Mouse (Mus musculus) layer of hippocampus, postnatal 14 days (tissue): ENCODE measurements around the gene Clip2. TPM values are rescaled to one million over a fixed set of nuclear protein-coding genes. Genes with fewer than 3 reads are reported as not detected.

ENCODE experiments used
- DNase-seq, 2 experiments: peaks; one replicate each; pipeline ENCODE4 v3.0.0; 2021 to 2022; ENCODE audit warnings: low spot score in 2 of 2, mixed read lengths in 1 of 2
- total RNA-seq, 2 experiments: library from RNA; stranded (reverse); gene quantifications; 2 replicates each; pipeline ENCODE4 v1.2.3; 2021

The Clip2 gene
- total RNA-seq, 2 experiments from 2014 or later = 102 to 103 TPM

- DNase-seq = peak; percentile 92 to 94
Observed at GRCm38 (mm10) chr5:134530830-134531229, 21.4 kb downstream of the Clip2 start.

- no peak for DNase-seq
Observed at GRCm38 (mm10) chr5:134528488-134528887, 23.7 kb downstream of the Clip2 start.

GRCm38 (mm10) chr5:134525971-134526711 lies 26.1 kb downstream of the Clip2 start:
- DNase-seq = no peak

GRCm38 (mm10) chr5:134523728-134524127 lies 28.5 kb downstream of the Clip2 start:
- no peak for DNase-seq

- DNase-seq = no peak
Observed at GRCm38 (mm10) chr5:134522524-134522923, 29.7 kb downstream of the Clip2 start.

GRCm38 (mm10) chr5:134521806-134522205 lies 30.4 kb downstream of the Clip2 start:
- no peak for DNase-seq

- no peak for DNase-seq
Observed at GRCm38 (mm10) chr5:134521131-134521530, 31.1 kb downstream of the Clip2 start.

- DNase-seq = no peak
Observed at GRCm38 (mm10) chr5:134520120-134520519, 32.1 kb downstream of the Clip2 start.

GRCm38 (mm10) chr5:134519471-134519870 lies 32.8 kb downstream of the Clip2 start:
- no peak for DNase-seq

GRCm38 (mm10) chr5:134512086-134512485 lies 40.1 kb downstream of the Clip2 start:
- DNase-seq = peak; percentile 47 to 73

- no peak for DNase-seq
Observed at GRCm38 (mm10) chr5:134510266-134510665, 42.0 kb downstream of the Clip2 start.

GRCm38 (mm10) chr5:134508965-134509364 lies 43.3 kb downstream of the Clip2 start:
- no peak for DNase-seq

- no peak for DNase-seq
Observed at GRCm38 (mm10) chr5:134507859-134508399, 44.3 kb downstream of the Clip2 start.

GRCm38 (mm10) chr5:134507307-134507706 lies 44.9 kb downstream of the Clip2 start:
- peak; percentile 66 for DNase-seq

- peak in 1 of 2 experiments; percentile 66 for DNase-seq
Observed at GRCm38 (mm10) chr5:134505810-134506292, 46.4 kb downstream of the Clip2 start.

- no peak for DNase-seq
Observed at GRCm38 (mm10) chr5:134502591-134502990, 49.6 kb downstream of the Clip2 start.

- DNase-seq = no peak
Observed at GRCm38 (mm10) chr5:134501453-134501852, 50.8 kb downstream of the Clip2 start.

- no peak for DNase-seq
Observed at GRCm38 (mm10) chr5:134500681-134501080, 51.6 kb downstream of the Clip2 start.

GRCm38 (mm10) chr5:134500062-134500461 lies 52.2 kb downstream of the Clip2 start:
- DNase-seq = no peak

GRCm38 (mm10) chr5:134497026-134497425 lies 55.2 kb downstream of the Clip2 start:
- no peak for DNase-seq

GRCm38 (mm10) chr5:134495796-134496195 lies 56.4 kb downstream of the Clip2 start:
- DNase-seq = no peak

GRCm38 (mm10) chr5:134494142-134494541 lies 58.1 kb downstream of the Clip2 start:
- DNase-seq = peak; percentile 83 to 92

- DNase-seq = no peak
Observed at GRCm38 (mm10) chr5:134492956-134493355, 59.3 kb downstream of the Clip2 start.
